Mouse (Mus musculus) spleen, postnatal 4 days (tissue): ENCODE results near the gene 1700025G04Rik.

Experiments
- DNase-seq, 2 experiments: peaks; one replicate each; pipeline ENCODE4 v3.0.0; 2022; ENCODE audit warnings: low spot score in 2 of 2

1700025G04Rik gene

DNA sequence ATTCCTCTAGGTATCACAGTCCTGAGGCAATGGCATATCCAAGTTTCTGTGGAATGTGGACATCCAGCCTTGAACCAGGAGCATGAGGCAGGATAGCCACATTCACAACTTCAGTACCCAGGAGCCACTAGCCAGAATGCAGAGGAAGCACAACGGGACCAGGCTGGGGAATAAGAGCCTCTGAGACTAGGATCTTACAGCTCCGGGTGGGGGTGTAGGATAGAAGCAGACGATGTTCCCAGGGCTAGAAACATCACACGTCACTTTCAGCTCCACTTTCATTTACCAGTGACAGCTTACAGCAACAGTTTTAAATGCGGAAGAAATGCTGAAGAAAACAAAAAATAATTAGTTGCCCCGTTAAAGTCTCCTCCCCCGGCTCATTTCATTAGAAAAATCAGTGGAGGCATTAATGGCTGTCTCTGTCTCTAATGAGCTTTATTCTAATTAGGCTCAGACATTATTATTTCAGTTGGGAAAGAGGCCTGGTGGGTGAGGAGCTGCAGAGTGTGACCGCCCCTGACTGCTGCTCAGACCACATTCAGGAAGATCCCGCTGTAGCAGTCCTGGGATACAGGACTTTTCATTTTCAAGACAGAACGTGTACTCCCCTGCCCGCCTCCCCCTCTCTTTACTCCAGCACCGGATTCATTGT lies 189.1 kb downstream of the 1700025G04Rik start:
- no peak for DNase-seq

DNA sequence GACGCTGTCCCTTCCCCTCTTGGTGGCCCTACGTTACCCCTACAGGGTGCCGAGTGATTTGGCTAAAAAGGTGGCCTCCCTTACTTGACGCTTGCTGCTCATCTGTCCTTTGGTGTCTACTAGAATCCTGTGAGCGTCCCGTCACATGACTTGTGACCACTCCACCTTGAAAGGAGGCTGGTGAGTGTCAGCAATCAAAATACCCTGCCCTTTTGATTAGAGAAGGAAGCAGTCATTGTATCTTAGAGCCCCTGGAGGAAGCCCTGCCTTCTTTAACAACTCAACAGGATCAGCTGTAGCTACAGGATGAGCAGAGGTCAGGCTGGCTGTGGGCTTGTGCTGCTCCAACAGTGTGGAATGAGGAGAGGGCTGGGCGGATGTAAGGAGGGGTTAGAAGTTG lies 190.0 kb downstream of the 1700025G04Rik start:
- DNase-seq, result no peak

DNA sequence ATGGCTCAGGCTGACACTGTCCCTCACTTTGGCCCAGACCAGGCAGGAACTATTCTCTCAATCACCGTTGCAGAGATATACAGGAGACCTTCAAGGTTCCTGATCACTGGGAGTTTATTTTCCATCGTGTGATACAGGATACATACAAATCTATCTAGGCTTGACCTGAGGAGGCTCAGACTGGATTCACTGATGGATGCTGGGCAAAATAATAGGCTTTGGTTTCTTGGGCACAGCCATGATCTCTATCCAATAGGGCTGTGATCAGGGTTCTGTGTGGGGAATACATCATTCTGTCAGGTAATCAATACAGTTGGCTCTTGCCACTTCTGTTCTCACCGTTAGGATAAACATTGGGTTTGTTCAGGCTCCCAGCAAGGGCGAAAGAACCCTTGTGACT lies 194.5 kb downstream of the 1700025G04Rik start:
- no peak for DNase-seq

DNA sequence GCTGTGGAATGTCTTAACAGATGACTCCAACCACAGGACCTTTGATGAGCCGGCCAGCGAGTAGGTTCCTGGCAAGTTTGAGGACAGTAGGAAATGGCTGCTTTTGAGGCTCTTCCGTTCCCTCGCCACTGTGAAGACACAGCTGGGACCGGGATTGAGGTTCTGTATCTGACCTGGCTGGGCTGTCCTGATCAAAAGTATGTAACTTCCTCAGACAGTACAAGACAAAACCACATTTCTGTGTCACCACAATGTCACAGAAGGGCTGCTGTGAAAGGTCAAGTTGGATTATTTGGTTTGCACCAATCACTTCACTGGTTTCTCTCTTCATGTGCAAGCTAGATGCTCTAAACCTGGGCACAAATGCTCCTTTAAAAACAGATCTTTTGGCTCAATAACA lies 195.9 kb downstream of the 1700025G04Rik start:
- no peak for DNase-seq

DNA sequence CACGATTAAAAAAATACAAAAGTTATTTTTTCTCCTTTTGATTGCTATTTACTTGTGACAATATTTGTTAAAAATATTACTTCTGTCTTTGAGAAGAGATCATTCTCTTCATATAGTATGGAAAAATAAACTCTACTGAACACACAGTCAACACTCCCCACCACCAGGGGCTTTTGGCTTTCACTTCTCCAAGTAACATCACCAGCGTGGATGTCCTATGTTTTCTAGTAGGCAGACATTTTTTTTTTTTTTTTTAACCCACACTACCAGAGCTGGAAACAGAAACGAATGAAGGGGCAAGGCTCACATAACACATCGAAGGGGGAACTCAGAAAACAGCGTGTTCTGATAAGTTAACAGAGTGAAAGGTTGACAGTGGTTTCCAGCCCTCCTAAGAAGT lies 197.9 kb downstream of the 1700025G04Rik start:
- DNase-seq, result no peak

DNA sequence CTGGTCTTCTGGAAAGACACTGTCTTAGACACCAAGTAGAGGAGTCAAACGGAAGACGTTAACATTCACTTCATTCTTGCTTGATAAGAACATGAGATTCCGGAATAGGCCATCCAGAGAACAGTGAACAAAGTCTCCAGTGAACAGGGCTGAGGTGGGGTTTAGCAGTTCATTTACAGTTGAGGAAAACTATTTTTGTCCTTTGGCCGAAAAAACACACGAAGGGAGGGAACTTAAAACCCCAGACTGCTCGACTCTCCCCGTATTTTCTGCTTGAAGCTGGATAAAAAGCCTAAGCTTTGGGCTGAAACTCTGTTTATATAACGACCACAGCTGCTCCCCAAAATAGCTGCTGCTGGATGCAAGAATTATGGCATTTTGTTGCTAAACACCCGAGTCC lies 198.7 kb downstream of the 1700025G04Rik start:
- no peak for DNase-seq

DNA sequence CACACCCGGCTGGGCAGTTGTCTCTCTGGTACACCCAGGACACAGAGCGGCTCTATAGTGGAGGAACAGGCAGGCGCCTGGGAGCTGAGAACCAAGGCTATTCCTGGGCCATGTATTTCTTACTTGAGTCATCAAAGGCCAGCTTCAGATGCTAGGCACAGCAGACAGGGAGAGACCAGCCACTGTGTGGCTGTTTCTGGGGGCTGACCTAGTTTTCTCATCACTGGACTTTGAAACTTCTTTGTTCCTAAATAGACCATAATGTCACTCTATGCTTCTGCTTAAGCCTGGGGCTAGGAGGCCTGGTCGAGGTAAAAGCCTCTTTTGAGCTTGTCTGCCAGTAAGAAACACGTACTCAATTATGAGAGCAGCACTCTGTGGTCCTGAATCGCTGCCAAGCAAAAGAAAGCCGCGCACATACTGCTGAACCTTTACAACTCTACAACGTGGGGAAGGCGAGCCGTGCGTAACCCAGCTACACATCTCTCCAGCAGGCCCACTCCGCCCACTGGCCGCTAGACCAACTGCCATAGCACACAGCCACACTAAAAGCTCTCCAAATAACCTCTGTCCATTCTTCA lies 199.8 kb downstream of the 1700025G04Rik start:
- DNase-seq, result no peak

DNA sequence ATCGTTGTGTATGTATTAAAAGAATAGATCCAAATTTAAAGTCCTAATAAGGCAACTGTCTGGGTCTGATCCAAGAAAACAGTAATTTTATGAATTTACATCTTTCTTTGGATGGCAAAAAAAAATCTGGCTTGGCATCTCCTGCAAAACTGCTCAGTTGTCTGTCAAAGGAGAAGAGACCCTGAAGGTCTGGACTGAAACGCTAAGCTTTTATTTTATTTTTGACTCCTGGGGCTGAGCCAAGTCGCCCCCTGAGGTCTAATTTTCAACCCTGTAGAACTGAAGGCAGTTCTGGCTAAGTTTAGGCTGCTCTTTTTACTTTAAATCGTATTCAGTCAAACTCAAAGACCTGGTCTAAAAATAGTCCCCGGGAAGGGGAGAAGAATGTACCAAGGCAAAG lies 202.3 kb downstream of the 1700025G04Rik start:
- DNase-seq, result no peak

DNA sequence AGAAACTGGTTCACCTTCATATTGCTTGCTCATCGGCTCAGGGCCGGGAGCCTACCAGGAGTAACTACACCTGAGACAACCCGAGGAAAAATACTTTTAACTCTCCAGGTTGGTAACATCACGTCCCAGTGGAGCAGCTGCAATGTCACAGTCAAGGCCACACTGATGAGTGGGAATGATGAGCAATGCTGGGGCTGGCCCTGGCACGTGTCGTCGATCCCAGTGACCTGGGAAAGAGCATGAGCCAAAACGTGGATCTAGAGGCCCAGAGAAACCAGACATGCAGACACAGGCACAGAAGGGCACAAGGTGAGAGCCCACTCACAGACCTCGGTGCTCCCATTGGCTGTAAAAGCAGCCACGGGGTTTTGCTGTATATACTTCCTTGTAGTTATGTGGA lies 202.8 kb downstream of the 1700025G04Rik start:
- DNase-seq, result no peak

DNA sequence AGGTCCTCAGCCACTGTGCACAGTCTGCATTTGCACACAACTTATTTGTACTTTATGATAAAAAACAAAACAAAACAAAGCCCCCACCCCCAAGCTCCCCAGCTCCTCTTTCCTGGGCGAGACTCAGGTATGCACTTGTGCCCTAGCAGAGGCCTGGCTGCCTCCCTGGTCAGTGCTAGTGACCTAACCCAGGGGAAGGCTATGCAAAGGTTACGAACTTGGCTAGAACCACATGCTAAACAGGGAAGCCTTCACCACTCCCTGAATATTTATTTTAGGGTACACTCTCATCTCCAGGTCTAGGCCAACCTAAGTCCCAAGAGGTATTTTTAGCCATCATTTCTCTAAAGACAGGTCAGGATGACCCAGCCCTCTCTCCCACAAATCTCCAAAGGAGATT lies 203.8 kb downstream of the 1700025G04Rik start:
- no peak for DNase-seq

DNA sequence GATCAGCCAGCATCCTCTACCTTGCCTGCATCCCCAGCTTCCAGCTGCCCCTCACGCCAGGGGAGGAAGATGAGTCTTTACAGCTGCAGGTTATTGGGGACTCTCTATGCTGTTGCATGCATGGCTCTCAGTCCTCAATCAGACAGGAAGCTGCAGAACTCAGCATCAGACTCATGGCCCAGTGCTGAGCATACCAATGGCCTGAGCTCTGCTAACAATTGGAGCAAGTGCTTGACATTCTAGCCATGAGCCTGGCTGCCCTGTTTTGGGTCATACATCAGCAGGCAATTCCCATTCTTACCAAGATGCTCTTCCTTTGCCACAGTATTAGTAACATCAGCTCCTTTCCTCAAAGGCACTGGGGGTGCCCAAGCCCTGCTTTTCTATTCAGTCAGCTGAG lies 208.7 kb downstream of the 1700025G04Rik start:
- DNase-seq, result no peak

DNA sequence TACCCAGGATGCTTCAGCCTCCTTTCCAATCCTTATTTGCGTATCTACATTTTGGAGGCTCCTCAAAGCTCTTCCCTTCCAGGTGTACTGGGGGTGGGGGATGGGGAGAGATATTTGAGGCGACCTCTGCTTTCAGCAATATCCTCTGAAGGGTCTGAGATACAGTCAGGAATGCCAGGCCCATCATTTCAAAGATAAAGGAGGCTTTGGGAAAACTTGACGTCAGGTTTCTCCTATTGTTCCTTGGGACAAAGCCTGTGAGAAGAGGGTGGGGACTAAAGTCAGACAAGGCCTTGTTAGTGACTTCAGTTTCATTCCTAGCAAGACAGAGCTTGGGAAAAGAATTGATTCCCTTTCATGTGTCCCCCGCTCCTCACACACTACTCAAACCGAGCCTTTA lies 209.2 kb downstream of the 1700025G04Rik start:
- DNase-seq, result no peak

DNA sequence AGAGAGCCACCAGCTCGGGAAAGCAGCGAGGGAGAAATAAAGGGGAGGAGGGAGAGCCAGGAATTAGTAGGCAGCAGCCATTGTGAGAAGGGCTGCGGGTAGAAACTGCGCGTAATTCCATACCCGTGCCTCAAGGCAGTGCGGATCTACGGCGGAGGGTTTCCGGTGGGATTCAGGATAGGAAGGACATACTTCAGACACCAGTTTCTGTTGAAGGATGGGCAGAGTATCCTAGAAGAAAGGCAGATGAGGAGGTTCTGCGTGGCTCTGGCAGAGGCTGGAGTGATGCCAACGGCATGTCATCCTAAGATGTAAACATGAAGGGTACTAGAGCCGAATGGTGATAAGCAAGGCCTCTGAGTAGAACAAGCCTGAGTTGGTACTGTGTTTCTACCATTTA lies 210.0 kb downstream of the 1700025G04Rik start:
- DNase-seq, result no peak

DNA sequence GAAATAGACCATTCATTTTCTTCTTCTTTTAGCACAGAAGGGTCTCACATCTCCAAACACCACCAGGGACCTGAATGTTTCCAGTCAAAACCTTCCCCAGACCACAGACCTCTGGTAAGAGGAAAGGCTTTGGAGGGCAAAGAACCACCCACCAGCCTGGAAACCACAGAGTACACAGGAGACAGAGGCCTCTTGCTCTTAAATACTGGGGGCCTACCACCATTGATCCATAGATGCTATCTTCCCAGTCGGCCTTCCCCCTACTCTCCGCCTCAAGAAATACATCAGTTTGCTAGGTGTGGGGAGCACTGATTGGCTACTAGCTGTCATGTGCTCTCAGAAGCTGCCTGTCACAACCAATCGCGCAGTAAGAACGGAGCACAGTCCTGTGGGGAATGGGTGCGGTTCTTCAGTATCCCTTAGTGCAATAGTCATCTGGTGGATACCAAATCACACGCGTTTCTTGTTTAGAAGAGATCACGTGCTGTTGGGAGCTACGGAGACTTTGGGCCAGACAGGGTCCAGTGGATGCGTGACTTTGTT lies 210.5 kb downstream of the 1700025G04Rik start:
- DNase-seq, result no peak

DNA sequence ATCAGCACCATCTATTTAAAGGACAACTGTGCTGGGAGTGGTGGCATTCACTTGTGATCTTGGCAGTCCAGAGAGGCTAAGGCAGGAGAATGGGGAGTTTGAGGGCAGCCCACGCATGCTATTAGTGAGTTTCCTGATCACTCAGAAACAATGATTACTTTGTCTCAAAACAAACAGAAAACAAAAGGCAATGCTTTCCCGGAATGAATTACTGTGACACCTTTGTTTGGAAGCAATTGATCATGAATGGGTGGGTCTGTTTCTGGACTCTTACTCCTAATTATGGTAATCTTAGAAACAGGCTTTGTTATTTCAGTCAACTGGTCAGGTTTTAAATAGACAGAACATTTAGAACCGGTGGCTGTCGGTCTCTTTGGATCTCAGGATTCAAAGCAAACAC lies 211.5 kb downstream of the 1700025G04Rik start:
- DNase-seq, result no peak

DNA sequence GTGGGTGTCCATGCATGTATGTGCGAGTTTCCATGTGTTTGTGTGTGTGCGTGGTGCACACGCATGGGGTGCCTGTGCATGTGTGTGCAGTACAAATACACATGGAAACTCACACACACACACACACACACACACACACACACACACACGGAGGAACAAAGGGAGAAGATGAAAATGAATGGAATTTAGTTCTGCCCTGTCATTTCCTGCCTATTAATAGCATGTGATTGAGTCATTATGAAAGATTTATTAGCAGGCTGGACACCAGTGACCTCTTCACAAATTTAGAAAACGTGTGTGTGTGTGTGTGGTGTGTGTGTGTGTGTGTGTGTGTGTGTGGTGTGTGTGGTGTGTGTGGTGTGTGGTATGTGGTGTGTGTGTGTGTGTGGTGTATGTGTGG lies 217.0 kb downstream of the 1700025G04Rik start:
- no peak for DNase-seq

DNA sequence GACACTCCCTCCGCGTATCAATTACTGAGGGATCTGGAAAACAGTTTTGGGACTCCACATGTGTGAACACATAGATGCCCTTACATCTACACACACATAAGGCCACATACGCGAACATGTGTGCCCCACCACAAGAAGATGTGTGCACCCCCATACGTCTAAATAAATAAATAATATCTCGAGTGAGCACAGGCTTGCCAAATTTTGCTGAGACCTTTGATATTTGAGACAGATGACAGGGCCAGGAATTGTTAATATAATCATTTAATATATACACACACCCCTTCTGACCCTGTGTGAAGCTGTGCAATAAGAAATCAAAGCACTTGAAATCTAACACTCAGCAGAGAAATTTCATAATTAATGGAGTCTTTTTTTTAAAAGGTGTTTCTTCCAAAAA lies 225.6 kb downstream of the 1700025G04Rik start:
- DNase-seq, result no peak

DNA sequence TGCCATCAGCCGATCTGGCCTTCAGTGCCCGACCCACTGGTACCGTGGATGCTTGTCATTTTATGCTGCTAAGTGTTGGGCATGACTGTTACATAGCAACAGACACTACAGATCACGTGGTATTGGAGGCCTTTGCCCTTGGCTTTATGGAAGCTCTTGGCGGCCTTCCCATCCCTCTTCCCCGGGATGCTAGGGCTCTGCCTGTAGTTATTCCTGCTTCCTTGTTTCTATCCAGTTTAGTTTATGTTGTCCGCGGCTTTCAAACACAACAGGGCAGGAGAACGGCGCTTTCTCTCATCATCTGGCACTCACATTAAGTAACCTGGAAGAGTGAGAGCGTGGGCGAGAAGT lies 226.2 kb downstream of the 1700025G04Rik start:
- no peak for DNase-seq

DNA sequence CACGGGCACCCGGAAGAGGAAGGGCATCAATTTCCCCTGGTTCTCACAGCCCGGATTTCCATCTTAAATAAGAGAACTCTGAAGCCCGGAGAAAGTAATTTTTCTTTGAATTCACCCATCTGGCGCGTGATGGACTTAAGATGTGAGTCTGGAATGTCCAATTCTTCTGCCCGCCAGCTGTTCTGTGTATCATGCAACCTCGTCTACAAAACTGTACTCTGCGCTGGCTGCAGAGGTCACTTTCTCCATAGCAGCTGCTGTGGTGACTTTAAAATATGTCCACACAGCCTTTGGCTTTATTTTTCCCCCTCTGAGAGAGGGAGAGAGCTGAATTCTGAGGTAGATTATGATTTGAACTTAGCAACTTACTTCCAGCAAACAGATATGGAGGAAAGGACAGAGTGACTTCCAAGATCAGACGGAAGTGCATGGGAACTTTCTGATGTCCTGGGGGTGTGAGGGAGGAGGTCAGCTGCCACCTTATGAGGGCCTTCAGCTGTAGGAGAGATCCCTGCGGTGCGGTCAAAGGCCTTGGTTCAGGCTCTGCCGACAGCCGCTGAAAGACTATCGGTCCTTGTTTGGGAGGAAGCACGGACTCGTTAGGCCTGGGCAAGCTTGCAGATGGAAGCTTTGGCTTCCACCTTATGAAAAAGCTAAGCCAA lies 226.7 kb downstream of the 1700025G04Rik start:
- DNase-seq, result no peak

DNA sequence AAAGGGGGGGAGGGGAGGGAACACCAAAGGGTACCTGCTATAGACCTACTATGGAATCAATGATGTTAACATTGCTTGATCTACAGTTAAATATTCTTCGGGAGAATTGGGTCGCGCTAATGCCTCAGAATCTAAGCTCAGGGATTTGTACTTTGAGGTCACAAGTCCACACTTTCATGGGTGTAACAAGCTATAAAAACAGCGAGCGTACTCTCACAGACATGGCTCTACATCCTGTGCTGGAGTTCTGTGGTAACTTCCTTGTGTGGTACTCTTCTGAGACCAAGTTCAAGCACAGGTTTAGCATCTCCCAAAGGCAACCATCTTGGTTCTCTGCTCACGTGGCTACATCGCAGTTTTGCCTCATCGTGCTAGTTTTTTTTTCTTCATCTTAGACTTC lies 227.8 kb downstream of the 1700025G04Rik start:
- no peak for DNase-seq

DNA sequence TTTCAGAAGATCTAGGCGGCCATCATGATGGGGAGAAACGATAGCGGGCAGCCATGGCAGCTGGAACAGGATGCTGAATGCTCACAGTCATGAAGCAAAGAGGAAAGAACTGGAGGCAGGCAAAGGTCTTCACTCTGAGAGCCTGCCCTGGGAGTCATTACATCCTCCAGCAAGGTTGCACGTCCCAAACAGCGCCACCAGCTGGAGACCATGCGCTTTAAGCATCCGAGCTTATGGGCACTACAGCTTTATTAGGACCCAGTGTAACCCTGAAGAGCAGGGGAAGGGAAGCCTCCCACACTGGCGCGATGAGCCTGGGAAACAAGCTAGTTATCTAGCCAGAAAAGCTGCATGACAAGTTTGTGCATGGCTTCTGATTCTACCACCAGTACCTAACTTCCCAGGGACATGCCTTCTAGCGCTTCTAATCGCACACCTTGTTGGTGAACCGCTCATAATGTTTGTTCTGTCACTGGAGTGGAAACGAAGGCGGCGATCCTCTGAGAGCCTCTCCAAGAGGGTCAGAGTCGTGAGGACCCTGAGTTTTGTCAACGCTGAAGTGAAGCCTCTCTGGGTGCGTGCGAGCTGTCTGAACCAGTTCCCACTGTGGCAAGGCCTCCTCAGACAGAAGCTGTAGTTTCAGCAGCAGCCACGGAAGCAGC lies 228.5 kb downstream of the 1700025G04Rik start:
- DNase-seq, result no peak

DNA sequence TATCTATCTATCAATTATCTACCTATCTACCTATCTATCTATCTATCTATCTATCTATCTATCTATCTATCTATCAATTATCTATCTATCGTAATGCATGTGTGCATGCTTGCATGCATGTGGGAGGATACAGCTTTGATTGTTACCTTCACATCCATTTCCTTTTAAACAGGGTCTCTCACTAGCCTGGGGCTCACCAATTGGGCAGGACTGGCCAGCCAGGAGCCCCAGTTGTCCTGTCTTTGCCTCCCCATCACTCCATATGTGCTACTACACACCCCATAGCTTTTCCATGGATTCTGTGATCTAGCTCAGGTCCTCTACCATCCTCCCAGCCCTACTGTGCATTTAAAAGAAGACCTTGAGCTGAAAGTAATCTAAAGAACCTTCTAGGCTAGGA lies 231.5 kb downstream of the 1700025G04Rik start:
- DNase-seq, result no peak

DNA sequence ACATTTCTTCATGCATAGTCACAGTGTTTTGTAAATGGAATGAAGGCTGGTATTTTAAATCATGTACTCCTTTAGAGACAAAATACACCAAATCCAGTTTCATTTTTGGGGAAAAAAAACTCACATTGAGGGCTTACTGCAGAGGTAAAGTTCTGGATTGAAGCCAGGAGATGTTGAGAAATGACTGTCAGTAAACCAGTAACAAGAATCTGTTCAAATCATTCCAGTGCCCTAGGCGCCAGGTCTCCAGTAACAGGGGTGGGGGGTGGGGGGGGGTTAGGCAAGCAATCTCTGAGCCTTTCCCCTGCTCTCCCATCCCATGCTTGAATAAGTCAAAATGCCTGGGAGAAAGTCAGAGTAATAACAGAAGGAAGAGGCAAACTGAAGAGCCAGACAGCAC lies 234.4 kb downstream of the 1700025G04Rik start:
- DNase-seq, result no peak
